Mouse (Mus musculus) lung, postnatal 0 days (tissue): ENCODE measurements around the gene Arhgap18.

Source experiments
- CTCF ChIP-seq: IDR thresholded peaks from 2 replicates; pipeline ENCODE4 v1.5.1; 2016; ENCODE audit warnings: antibody characterized with exemption, mild to moderate bottlenecking
- EP300 ChIP-seq: IDR thresholded peaks from 2 replicates; pipeline ENCODE4 v1.6.1; 2016; ENCODE audit warnings: antibody characterized with exemption, mild to moderate bottlenecking, control low read depth

DNA sequence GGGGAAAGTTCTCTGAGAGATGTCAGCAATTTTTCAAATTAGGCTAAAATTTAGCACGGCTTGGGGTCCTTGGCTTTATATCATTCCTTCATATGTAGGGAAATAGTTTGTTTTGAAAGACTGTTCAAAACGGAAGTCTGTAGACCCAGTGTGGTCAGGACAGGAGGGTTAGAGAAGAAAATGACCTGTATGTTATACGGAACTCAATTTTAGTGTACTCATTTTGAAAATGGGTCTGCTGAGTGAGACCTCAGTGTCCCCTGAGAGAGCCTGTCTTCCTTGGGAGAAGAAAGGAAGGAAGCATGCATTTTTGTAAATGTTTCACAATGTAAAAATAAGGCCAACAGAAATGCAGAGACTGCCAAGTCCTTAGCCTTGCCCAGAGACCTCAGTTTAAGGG, 38.6 kb downstream of the Arhgap18 start:
- TF ChIP-seq CTCF = no peak
- no peak for TF ChIP-seq EP300
